Mouse (Mus musculus): ENCODE measurements around the gene Plxnb2. TPM values are rescaled to one million over a fixed set of nuclear protein-coding genes. Genes with fewer than 3 reads are reported as not detected.

The Plxnb2 gene
- polyA plus RNA-seq (2015; fragmentation: Nextera tagmentation; extraction: Ambion mirVana): 70.4 and 71.3 TPM in 2 replicates

DNA sequence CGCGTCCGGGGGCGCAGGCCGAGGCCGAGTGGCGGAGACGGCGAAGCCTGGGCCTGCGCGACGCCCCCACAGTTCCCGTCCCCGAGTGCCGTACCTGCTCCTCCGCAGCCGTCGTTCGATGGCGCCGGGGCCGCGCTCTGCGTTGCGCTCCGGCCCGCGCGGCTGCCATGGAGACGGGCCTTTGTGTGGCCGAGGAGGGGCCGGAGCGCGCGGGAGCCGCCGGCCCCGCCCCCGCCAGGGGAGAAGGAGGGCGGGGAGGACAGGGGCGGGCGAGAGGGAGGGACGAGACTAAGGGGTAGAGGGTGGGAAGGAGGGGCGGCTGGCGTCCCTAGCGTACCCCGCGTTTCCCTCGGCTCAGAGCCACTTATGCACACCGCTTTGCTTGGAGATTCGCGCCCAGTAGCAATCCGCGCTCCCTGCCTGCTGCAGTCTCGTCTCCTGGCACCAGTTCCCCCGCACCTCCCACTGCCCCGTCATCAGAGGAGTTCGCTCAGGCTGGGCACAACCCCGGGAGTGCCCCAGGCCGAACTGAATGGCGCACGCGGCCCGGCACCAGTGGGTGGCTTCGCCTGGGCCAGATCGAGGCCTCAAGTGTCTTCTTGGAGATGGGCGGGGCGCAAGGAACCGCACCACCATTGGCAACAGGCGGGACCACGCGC, at the start of gene Plxnb2:
Gene Plxnb2, minus strand, starts transcription at position 218 of the 659 bp plus-strand sequence.

DNA sequence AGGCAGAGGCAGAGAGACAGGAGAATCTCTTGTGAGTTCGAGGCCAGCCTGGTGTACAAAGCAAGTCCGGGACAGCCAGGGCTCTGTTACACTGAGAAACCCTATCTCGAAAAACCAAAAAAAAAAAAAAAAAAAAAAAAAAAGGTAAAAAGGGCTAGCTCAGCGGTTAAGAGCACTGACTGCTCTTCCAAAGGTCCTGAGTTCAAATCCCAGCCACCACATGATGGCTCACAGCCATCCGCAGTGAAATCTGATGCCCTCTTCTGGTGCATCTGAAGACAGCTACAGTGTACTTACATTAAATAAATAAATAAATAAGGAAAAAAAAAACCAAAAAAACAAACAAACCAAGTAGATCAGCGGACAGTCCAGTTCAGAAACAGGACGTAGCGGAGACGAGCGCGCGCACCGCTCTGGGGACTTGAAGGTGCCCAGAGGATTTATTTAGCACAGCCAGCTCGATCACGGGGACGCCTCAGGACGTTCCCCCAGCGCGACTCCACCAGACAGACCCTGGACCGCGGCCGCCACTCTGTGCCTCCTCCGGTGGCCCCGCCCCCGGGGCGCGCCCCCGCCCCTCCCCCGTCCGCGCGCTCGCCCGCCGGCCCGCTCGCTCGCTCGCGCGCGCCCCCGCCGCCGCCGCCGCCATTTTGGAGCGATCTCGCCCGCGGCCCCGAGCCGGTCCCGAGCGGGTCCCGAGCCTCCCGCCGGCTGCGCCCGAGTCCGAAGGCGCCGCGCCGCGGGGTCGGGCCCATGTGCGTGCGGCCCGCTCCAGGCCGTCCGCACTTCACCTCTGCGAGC, 30.5 kb upstream of the Plxnb2 start, which contains the start of gene Ppp6r2:
Gene Ppp6r2, plus strand, starts transcription at position 639 of the 801 bp plus-strand sequence.

GRCm38 (mm10) chr15:89196313-89196706, 15.7 kb upstream of the Plxnb2 start, which contains the start of gene Dennd6b:
TSS of gene Dennd6b (minus strand) at chr15:89196496.

DNA sequence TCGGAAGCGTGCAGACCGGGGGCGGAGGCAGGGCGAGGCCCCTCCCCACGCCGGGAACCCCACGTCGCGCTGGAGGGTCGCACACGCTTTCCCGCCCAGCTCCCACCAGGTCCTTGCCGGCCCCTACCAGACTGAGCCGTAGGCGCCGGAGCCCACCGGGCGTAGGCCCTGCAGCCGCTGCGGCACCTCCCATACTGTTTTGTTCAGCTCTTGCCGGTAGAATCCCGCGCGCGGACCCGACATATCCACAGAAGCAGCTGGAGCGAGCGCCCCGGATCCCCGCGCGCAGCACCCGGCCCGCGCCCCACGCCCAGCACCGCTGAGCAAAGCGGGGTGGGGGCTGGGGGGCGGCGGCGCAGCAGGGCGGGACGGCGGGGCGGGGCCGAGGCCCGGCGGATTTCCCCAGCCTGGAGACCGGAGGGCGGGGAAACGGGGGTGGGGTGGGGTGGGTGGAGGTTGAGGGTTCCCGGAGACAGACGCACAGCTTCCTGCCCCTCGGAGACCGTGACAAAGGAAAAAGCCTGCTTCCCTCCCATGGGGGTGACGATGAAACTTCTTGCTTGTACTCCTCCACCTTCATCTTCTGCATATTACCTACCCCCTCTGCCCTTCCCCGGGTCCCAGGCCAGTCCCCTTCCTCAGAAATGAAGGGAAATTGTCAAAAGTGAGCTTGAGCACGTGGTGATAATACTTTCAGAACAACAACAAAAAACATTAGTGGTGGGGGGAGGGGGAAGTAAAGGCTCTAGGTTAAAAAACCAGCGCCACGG, 31.1 kb downstream of the Plxnb2 start, which contains the start of gene Mapk11:
Gene Mapk11, minus strand, starts transcription at position 358 of the 770 bp plus-strand sequence.

GRCm38 (mm10) chr15:89140659-89141252, 39.8 kb downstream of the Plxnb2 start, which contains the start of gene Mapk12:
TSS of gene Mapk12 (minus strand) at chr15:89140703.

DNA sequence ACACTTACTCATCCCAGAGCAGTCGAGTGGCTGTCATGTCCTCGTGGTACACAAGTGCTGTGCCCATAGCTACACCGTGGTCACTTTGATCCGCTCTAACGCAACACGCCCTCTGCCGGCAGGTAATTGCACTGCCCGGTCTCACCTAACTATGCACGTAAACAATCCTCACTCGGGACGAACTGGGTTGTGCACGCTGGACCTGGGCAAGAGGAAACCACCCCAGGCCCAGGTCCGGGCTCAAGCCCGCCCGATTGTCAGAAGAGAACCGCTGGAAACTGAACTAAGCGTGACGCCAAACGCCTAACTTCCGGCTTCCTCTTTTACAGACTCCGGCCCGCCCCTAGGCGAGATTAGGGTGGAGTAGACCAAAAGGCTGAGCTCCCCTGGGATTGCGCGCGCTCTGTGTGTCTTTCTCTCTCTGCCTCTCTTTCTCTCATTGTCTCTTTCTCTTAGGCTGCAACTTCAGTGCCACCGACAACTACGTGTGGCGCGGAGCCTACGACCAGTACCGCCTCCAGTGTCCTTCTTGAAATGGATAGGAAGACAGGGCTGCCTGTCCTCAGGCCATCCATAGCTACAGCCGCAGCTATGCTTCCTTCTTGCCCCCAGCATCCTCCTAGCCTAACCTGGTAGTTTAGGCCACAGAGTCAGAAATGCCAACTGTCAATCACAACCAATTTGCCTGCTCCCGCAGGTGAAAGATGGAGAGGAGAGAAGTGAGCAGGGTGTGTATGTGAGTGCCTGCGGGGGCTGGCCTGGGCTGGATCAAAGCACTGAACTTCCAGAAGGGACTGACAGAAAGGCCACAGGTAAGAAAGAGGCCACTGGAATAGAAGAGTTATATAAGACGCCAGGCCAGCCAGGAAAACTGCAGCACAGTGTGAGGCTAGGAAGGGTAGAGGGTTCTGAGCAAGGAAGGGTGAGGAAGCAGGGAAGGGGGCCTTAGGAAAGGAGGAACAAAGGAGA, 51.9 kb downstream of the Plxnb2 start, which contains the start of gene Hdac10:
Gene Hdac10, minus strand, starts transcription at position 319 of the 969 bp plus-strand sequence.

GRCm38 (mm10) chr15:89122649-89123366, 57.8 kb downstream of the Plxnb2 start, which contains the start of gene Tubgcp6:
TSS of gene Tubgcp6 (minus strand) at chr15:89123112.

Small RNA genes lying within 50 kb of the gene (microRNA-seq; reads per million reads assigned to microRNA genes)
- gene Mir6958 (ENCODE audit: borderline replicate concordance, insufficient number of aligned reads) (not detected), gene Mir7118 (ENCODE audit: borderline replicate concordance, insufficient number of aligned reads) (not detected)

Other genes with a start within 250 kb of the Plxnb2 start
- gene Ttll8, start 226.4 kb downstream of the Plxnb2 start, polyA plus RNA-seq (2015; fragmentation: Nextera tagmentation; extraction: Ambion mirVana): not detected in 2 replicates
- gene Mlc1, start 201.8 kb downstream of the Plxnb2 start, polyA plus RNA-seq (2015; fragmentation: Nextera tagmentation; extraction: Ambion mirVana): 0.17 TPM in 1 of 2 replicates, not detected in the other
- gene Mov10l1, start 197.9 kb downstream of the Plxnb2 start, polyA plus RNA-seq (2015; fragmentation: Nextera tagmentation; extraction: Ambion mirVana): 1.0 TPM in 1 of 2 replicates, not detected in the other
- 0.59 and 0.96 TPM in 2 replicates for gene Panx2, start 121.1 kb downstream of the Plxnb2 start, polyA plus RNA-seq (2015; fragmentation: Nextera tagmentation; extraction: Ambion mirVana)
- 30.3 and 35.1 TPM in 2 replicates for gene Trabd, start 105.7 kb downstream of the Plxnb2 start, polyA plus RNA-seq (2015; fragmentation: Nextera tagmentation; extraction: Ambion mirVana)
- 18.2 and 26.4 TPM in 2 replicates for gene Selenoo, start 91.7 kb downstream of the Plxnb2 start, polyA plus RNA-seq (2015; fragmentation: Nextera tagmentation; extraction: Ambion mirVana)
- 4.6 and 5.7 TPM in 2 replicates for gene Tubgcp6, start 57.7 kb downstream of the Plxnb2 start, polyA plus RNA-seq (2015; fragmentation: Nextera tagmentation; extraction: Ambion mirVana)
- 12.6 and 15.6 TPM in 2 replicates for gene Hdac10, start 52.1 kb downstream of the Plxnb2 start, polyA plus RNA-seq (2015; fragmentation: Nextera tagmentation; extraction: Ambion mirVana)
- gene Mapk12, start 40.1 kb downstream of the Plxnb2 start, polyA plus RNA-seq (2015; fragmentation: Nextera tagmentation; extraction: Ambion mirVana): 6.6 and 7.4 TPM in 2 replicates
- 6.2 and 8.2 TPM in 2 replicates for gene Mapk11, start 31.2 kb downstream of the Plxnb2 start, polyA plus RNA-seq (2015; fragmentation: Nextera tagmentation; extraction: Ambion mirVana)
- 6.5 and 8.6 TPM in 2 replicates for gene Dennd6b, start 15.7 kb upstream of the Plxnb2 start, polyA plus RNA-seq (2015; fragmentation: Nextera tagmentation; extraction: Ambion mirVana)
- 22.2 and 28.0 TPM in 2 replicates for gene Ppp6r2, start 30.8 kb upstream of the Plxnb2 start, polyA plus RNA-seq (2015; fragmentation: Nextera tagmentation; extraction: Ambion mirVana)
- 27.9 and 28.9 TPM in 2 replicates for gene Sbf1, start 134.5 kb upstream of the Plxnb2 start, polyA plus RNA-seq (2015; fragmentation: Nextera tagmentation; extraction: Ambion mirVana)
- gene Adm2, start 141.9 kb upstream of the Plxnb2 start, polyA plus RNA-seq (2015; fragmentation: Nextera tagmentation; extraction: Ambion mirVana): not detected in 2 replicates
- 0.91 and 1.5 TPM in 2 replicates for gene Miox, start 153.6 kb upstream of the Plxnb2 start, polyA plus RNA-seq (2015; fragmentation: Nextera tagmentation; extraction: Ambion mirVana)
- 29.0 and 38.5 TPM in 2 replicates for gene Lmf2, start 174.9 kb upstream of the Plxnb2 start, polyA plus RNA-seq (2015; fragmentation: Nextera tagmentation; extraction: Ambion mirVana)
- 106 and 112 TPM in 2 replicates for gene Ncaph2, start 174.9 kb upstream of the Plxnb2 start, polyA plus RNA-seq (2015; fragmentation: Nextera tagmentation; extraction: Ambion mirVana)
- 5.9 and 6.7 TPM in 2 replicates for gene Sco2, start 193.1 kb upstream of the Plxnb2 start, polyA plus RNA-seq (2015; fragmentation: Nextera tagmentation; extraction: Ambion mirVana)
- 1.3 and 2.4 TPM in 2 replicates for gene Tymp, start 196.3 kb upstream of the Plxnb2 start, polyA plus RNA-seq (2015; fragmentation: Nextera tagmentation; extraction: Ambion mirVana)
- 0.16 and 0.48 TPM in 2 replicates for gene Odf3b, start 198.5 kb upstream of the Plxnb2 start, polyA plus RNA-seq (2015; fragmentation: Nextera tagmentation; extraction: Ambion mirVana)
- not detected in 2 replicates for gene Klhdc7b, start 204.1 kb upstream of the Plxnb2 start, polyA plus RNA-seq (2015; fragmentation: Nextera tagmentation; extraction: Ambion mirVana)
- 0.46 and 1.8 TPM in 2 replicates for gene Syce3, start 229.7 kb upstream of the Plxnb2 start, polyA plus RNA-seq (2015; fragmentation: Nextera tagmentation; extraction: Ambion mirVana)
- 1.1 and 1.4 TPM in 2 replicates for gene Cpt1b, start 245.1 kb upstream of the Plxnb2 start, polyA plus RNA-seq (2015; fragmentation: Nextera tagmentation; extraction: Ambion mirVana)
- 1.2 and 2.9 TPM in 2 replicates for gene C730034F03Rik, start 248.8 kb upstream of the Plxnb2 start, polyA plus RNA-seq (2015; fragmentation: Nextera tagmentation; extraction: Ambion mirVana)
- not detected in 2 replicates for gene Gm44502, start 248.9 kb upstream of the Plxnb2 start, polyA plus RNA-seq (2015; fragmentation: Nextera tagmentation; extraction: Ambion mirVana)
- gene Chkb, start 249.1 kb upstream of the Plxnb2 start, polyA plus RNA-seq (2015; fragmentation: Nextera tagmentation; extraction: Ambion mirVana): 48.1 and 65.3 TPM in 2 replicates

All from adrenal gland, postnatal 0 days (tissue).